Mouse (Mus musculus): ENCODE measurements around the gene Atmin. TPM values are rescaled to one million over a fixed set of nuclear protein-coding genes. Genes with fewer than 3 reads are reported as not detected.
A peak's percentile ranks its signal among the peaks of the same experiment; 100 is the strongest.

Atmin gene
- polyA plus RNA-seq, 1 experiment from 2014 or later, result 8.9 TPM

DNA sequence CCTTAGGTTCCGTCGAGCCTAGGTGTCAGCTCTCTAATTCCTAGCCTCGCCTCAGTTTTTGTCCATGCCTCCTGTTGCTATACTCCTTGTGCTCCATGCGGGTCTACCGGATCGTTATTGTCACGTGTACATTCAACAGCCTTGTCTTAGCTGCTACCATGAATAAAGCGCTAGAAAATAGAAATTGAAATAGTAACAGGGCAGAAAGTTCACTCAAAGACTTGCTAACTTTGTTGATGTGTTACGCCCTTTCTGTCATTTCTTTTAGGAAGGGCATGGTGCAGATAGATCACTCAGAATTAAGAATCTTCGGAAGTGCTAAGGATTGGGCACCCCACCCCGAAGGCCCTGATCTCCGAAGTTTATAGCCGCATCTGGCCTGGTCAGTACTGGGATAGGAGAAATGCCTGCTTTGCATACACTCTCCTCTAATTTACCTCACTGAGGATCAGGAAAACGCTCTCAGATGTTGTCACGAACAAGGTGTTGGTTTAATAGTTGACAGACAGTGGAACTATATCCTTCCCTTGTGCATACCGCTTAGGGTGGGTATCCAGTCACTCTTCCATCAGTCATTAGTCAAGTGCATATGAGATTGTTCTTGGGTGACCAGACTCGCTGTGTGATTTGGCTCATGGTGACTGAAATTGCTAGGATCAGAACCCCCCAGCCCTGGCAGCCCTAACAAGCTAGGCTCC is 21.0 kb upstream of the Atmin start:
- no peaks in the 10 kb centered on the region for H3K27me3 ChIP-seq (ENCODE audit: control insufficient read depth, insufficient read depth, low read length)
- WGBS (ENCODE audit: insufficient replicate concordance), result 29% methylated on average over 17 of the region's 17 CpGs
- H3K4me2 ChIP-seq, result peak overlapping the region; percentile 65
- peak overlapping the region; percentile 76 for H3K9ac ChIP-seq (ENCODE audit: low read depth, low read length)
- ATAC-seq (replicated peaks; ENCODE audit: insufficient number of reproducible peaks, low FRiP score, low TSS enrichment), result no peak
- no peaks in the 10 kb centered on the region; the same call in 1 of the 2 replicates for H3K4me1 ChIP-seq (ENCODE audit: control insufficient read depth, insufficient read depth, low read length)
- peak overlapping the region; percentile 77 for H3K4me3 ChIP-seq (ENCODE audit: low read depth, low read length)
- peak overlapping the region; percentile 35; the same call in 1 of the 2 replicates for H3K27ac ChIP-seq (ENCODE audit: low read depth, low read length)
- H3K36me3 ChIP-seq (ENCODE audit: control insufficient read depth, insufficient read depth, low read length), result no peaks in the 10 kb centered on the region
- no peaks in the 10 kb centered on the region for H3K9me3 ChIP-seq (replicated peaks; ENCODE audit: control insufficient read depth, low read length)

DNA sequence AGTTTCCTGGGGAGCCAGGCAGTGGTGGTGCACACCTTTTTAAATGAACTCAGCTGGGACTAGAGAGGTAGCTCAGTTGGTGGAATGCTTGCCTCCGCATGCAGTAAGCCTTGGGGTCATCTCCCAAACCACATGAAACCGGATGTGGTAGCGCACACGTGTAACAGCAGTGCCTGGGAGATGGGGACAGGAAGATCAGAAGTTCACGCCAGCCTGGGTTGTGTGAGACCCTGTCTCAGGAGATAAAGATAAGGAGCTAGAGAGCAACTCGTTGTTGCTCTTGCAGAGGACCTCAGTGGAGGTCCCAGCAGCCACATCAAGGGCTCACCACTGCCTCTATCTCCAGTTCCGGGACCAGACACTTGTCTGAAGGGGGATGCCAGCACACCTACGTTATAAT is 19.7 kb upstream of the Atmin start:
- ATAC-seq (replicated peaks; ENCODE audit: insufficient number of reproducible peaks, low FRiP score, low TSS enrichment), result no peak
- whole genome bisulfite sequencing (ENCODE audit: insufficient replicate concordance), result 79% methylated on average over 8 of the region's 8 CpGs
- Histone ChIP-seq H3K4me2 (no peak overlapping the region), H3K27ac (ENCODE audit: low read depth, low read length) (no peak overlapping the region), H3K4me3 (ENCODE audit: low read depth, low read length) (no peak overlapping the region), H3K36me3 (ENCODE audit: control insufficient read depth, insufficient read depth, low read length) (0 out of 2 replicates have a peak, but pooled peaks cover 6% of the 10 kb centered on the region), H3K9me3 (replicated peaks; ENCODE audit: control insufficient read depth, low read length) (no peaks in the 10 kb centered on the region), H3K4me1 (ENCODE audit: control insufficient read depth, insufficient read depth, low read length) (no peaks in the 10 kb centered on the region; the same call in 1 of the 2 replicates), H3K9ac (ENCODE audit: low read depth, low read length) (no peak overlapping the region), H3K27me3 (ENCODE audit: control insufficient read depth, insufficient read depth, low read length) (no peaks in the 10 kb centered on the region)

DNA sequence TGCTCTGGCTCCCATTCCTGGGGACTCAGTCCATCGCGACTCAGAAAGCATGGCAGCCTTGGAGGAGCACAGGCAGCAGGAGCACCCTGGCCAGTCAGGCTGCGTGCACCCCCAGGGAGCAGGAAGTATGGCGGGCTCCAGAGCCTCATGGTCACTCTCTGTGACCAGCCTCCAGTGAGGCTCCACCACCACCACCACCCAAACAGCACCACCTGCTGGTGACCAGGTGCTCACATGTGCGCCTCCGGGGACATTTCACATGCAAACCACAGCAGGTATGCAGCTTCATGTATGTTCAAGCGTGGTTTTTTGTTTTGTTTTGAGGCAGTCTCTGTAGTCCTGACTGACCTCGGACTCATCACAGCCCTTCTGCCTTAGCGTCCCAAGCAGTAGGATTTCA is 15.3 kb upstream of the Atmin start:
- Histone ChIP-seq H3K36me3 (ENCODE audit: control insufficient read depth, insufficient read depth, low read length) (peaks cover 20% of the 10 kb centered on the region; the same call in 1 of the 2 replicates), H3K4me3 (ENCODE audit: low read depth, low read length) (no peak overlapping the region), H3K27ac (ENCODE audit: low read depth, low read length) (no peak overlapping the region), H3K9me3 (replicated peaks; ENCODE audit: control insufficient read depth, low read length) (no peaks in the 10 kb centered on the region), H3K4me1 (ENCODE audit: control insufficient read depth, insufficient read depth, low read length) (no peaks in the 10 kb centered on the region), H3K27me3 (ENCODE audit: control insufficient read depth, insufficient read depth, low read length) (no peaks in the 10 kb centered on the region), H3K4me2 (no peak overlapping the region), H3K9ac (ENCODE audit: low read depth, low read length) (no peak overlapping the region)
- no peak for ATAC-seq (replicated peaks; ENCODE audit: insufficient number of reproducible peaks, low FRiP score, low TSS enrichment)
- 80% methylated on average over 9 of the region's 9 CpGs for WGBS (ENCODE audit: insufficient replicate concordance)

DNA sequence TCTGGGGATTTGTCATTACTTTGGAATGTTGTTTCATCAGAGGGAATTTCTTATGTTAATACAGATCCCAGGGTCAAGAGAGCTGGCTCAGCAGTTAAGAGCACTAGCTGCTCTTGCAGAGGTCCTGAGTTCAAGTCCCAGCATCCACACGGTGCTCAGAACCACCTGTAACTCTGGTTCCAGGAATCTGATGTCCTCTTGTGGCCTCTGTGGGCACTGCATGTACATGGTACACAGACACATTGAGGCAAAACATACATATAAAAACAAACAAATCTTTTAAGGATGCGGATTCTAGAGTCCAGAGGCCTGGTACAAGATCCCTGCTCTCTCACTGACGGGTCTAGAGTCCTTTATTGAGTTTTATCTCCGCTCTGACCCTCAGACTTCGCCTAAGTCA is 14.6 kb upstream of the Atmin start:
- H3K9me3 ChIP-seq (replicated peaks; ENCODE audit: control insufficient read depth, low read length), result no peaks in the 10 kb centered on the region
- no peak overlapping the region for H3K27ac ChIP-seq (ENCODE audit: low read depth, low read length)
- no peak overlapping the region for H3K4me3 ChIP-seq (ENCODE audit: low read depth, low read length)
- H3K4me2 ChIP-seq, result no peak overlapping the region
- 87% methylated on average over 5 of the region's 5 CpGs for WGBS (ENCODE audit: insufficient replicate concordance)
- H3K9ac ChIP-seq (ENCODE audit: low read depth, low read length), result no peak overlapping the region
- H3K36me3 ChIP-seq (ENCODE audit: control insufficient read depth, insufficient read depth, low read length), result peaks cover 20% of the 10 kb centered on the region; the same call in 1 of the 2 replicates
- no peaks in the 10 kb centered on the region for H3K27me3 ChIP-seq (ENCODE audit: control insufficient read depth, insufficient read depth, low read length)
- H3K4me1 ChIP-seq (ENCODE audit: control insufficient read depth, insufficient read depth, low read length), result no peaks in the 10 kb centered on the region
- ATAC-seq (replicated peaks; ENCODE audit: insufficient number of reproducible peaks, low FRiP score, low TSS enrichment), result no peak

DNA sequence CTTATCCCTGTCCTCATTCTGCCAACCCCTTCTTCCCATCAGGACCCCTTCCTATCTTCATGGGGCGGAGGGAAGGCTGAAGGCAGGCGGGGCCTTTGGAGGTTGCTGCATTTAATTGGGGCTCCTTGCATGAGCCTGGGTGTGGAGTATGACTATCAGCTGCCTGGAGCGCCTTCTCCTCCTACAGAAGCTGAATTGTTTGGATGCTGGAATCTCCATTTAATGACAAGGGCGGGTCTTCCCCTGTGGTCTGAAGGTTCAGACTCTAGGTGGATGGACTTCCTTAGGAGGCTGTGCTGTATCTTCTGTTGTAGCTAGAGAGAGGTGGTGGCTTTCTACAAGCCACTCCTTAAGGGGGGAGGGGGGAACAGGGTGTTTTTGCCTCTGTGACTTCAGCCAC is 8.2 kb upstream of the Atmin start:
- Histone ChIP-seq H3K9ac (ENCODE audit: low read depth, low read length) (no peak overlapping the region), H3K4me3 (ENCODE audit: low read depth, low read length) (no peak overlapping the region), H3K27me3 (ENCODE audit: control insufficient read depth, insufficient read depth, low read length) (no peaks in the 10 kb centered on the region), H3K9me3 (replicated peaks; ENCODE audit: control insufficient read depth, low read length) (no peaks in the 10 kb centered on the region), H3K27ac (ENCODE audit: low read depth, low read length) (no peak overlapping the region), H3K36me3 (ENCODE audit: control insufficient read depth, insufficient read depth, low read length) (peaks cover 23% of the 10 kb centered on the region), H3K4me1 (ENCODE audit: control insufficient read depth, insufficient read depth, low read length) (no peaks in the 10 kb centered on the region), H3K4me2 (no peak overlapping the region)
- WGBS (ENCODE audit: insufficient replicate concordance), result 90% methylated on average over 4 of the region's 4 CpGs
- ATAC-seq (replicated peaks; ENCODE audit: insufficient number of reproducible peaks, low FRiP score, low TSS enrichment), result no peak

DNA sequence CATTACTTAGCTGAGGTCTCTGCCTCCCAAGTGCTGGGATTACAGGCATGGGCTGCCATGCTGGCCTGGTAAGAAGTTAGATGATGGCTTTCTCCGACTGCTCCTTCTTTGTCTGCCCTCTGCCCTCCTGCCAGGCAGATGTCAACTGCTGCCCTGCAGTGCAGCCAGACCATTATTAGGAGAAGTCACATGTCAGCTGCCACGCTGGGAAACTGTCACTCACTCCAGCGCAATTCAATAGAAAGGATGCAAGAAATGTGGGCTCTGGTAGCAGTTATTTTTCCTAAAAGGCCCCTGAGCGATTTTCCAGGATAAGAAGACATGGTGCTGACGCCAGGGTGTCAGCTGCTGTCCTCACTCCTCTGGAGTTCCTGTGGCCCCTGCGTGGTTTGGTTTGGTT is 7.7 kb upstream of the Atmin start:
- Histone ChIP-seq H3K36me3 (ENCODE audit: control insufficient read depth, insufficient read depth, low read length) (peaks cover 24% of the 10 kb centered on the region), H3K4me2 (no peak overlapping the region), H3K9ac (ENCODE audit: low read depth, low read length) (no peak overlapping the region), H3K27ac (ENCODE audit: low read depth, low read length) (no peak overlapping the region), H3K9me3 (replicated peaks; ENCODE audit: control insufficient read depth, low read length) (no peaks in the 10 kb centered on the region), H3K27me3 (ENCODE audit: control insufficient read depth, insufficient read depth, low read length) (no peaks in the 10 kb centered on the region), H3K4me1 (ENCODE audit: control insufficient read depth, insufficient read depth, low read length) (no peaks in the 10 kb centered on the region), H3K4me3 (ENCODE audit: low read depth, low read length) (no peak overlapping the region)
- no peak for ATAC-seq (replicated peaks; ENCODE audit: insufficient number of reproducible peaks, low FRiP score, low TSS enrichment)
- WGBS (ENCODE audit: insufficient replicate concordance), result 82% methylated on average over 6 of the region's 6 CpGs

DNA sequence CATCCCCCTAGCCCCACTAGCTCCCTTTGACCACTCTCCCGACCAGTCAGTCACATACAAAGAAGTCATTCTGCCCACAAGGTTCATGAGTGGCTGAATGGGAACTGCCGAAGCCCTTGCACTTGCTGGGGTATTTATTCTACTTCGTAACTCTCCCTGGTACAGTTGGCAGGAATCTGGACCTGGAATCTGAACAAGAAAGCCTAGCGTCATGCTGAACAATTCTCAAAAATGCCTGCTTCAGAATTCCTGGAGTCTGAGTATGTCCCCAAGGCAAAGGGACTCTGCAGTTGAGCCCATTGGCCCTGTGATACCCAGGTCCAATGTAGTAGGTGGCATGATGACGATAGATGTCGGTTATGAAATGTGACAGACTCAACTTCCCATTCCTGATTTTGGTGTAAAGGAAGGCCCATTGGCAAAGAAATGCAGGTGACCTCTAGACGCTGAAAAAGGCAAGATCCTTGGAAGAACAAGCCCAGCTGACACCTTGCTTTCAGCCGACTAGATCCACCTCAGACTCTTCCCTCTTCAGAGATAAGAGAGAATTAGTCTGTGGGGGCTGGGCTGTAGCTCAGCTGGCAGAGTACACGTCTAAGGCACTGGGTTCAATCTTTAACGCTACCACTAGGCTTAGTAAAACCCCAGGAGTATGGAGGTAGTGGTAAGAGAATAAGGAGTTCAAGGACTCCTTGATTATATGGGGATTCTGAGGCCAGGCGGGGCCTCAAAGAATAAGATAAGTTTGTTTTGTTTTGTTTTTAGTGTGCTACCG is 722 bp upstream of the Atmin start:
- Histone ChIP-seq H3K36me3 (ENCODE audit: control insufficient read depth, insufficient read depth, low read length) (0 out of 2 replicates have a peak, but pooled peaks cover 2% of the 10 kb centered on the region), H3K4me1 (ENCODE audit: control insufficient read depth, insufficient read depth, low read length) (peaks cover 34% of the 10 kb centered on the region), H3K4me2 (peak overlapping the region; percentile 98), H3K27me3 (ENCODE audit: control insufficient read depth, insufficient read depth, low read length) (no peaks in the 10 kb centered on the region), H3K4me3 (ENCODE audit: low read depth, low read length) (no peak overlapping the region), H3K27ac (ENCODE audit: low read depth, low read length) (no peak overlapping the region), H3K9me3 (replicated peaks; ENCODE audit: control insufficient read depth, low read length) (no peaks in the 10 kb centered on the region), H3K9ac (ENCODE audit: low read depth, low read length) (no peak overlapping the region)
- ATAC-seq (replicated peaks; ENCODE audit: insufficient number of reproducible peaks, low FRiP score, low TSS enrichment), result no peak
- 67% methylated on average over 12 of the region's 12 CpGs for WGBS (ENCODE audit: insufficient replicate concordance)

DNA sequence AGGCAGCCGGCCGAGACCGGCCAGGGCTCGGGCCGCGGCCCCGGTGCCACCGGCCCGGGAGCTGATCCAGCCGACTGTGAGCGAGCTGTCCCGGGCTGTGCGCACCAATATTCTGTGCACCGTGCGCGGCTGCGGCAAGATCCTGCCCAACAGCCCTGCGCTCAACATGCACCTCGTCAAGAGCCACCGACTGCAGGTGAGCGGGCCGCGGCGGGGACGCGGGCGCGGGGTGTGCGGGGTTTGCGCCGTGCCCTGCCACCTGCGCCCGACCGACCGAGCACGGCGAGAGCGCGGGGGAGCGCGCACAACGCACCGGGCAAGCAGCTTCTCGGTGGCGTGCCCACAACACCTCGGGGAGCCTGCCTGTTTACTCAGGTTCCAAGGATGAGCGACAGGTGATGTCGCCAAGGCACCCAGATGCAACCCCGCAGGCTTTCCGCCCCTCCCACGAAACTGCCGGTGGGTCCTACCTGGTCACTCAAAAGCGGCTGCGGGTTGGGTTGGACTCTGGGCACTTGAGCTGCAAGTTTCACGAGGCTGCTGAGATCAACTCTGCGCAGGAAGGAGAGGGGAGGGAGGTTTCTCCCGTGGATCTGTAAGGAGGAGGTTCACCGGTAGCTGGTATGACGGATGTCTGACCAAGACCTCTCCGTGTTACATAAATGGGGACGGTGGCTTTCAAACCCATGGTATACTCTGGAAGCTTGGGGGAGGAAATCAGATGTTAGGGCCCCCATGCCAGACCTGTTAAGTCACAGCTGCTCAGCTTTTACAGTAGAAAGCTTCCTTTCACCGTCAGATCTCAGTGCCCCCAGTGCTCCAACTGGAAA is 577 bp downstream of the Atmin start:
- ATAC-seq (replicated peaks; ENCODE audit: insufficient number of reproducible peaks, low FRiP score, low TSS enrichment), result peak; percentile 48; the same call in 1 of the 2 replicates
- Histone ChIP-seq H3K27ac (ENCODE audit: low read depth, low read length) (0 out of 2 replicates have a peak overlapping the region, but pooled peaks have one; percentile 29), H3K36me3 (ENCODE audit: control insufficient read depth, insufficient read depth, low read length) (0 out of 2 replicates have a peak, but pooled peaks cover 2% of the 10 kb centered on the region), H3K9ac (ENCODE audit: low read depth, low read length) (peak overlapping the region; percentile 84), H3K9me3 (replicated peaks; ENCODE audit: control insufficient read depth, low read length) (no peaks in the 10 kb centered on the region), H3K4me3 (ENCODE audit: low read depth, low read length) (peak overlapping the region; percentile 90), H3K27me3 (ENCODE audit: control insufficient read depth, insufficient read depth, low read length) (no peaks in the 10 kb centered on the region), H3K4me2 (peak overlapping the region; percentile 98), H3K4me1 (ENCODE audit: control insufficient read depth, insufficient read depth, low read length) (peaks cover 42% of the 10 kb centered on the region)
- under 1% methylated on average over 52 of the region's 62 CpGs for WGBS (ENCODE audit: insufficient replicate concordance)

Data from heart, embryonic 11.5 days (tissue).